Mouse (Mus musculus) liver, embryonic 16.5 days (tissue): ENCODE results near the gene Gm8369. TPM values are rescaled to one million over a fixed set of nuclear protein-coding genes. Genes with fewer than 3 reads are reported as not detected.
"Not testable (repeated sequence)": the region's sequence is repeated elsewhere in the genome, so short reads cannot be mapped to it uniquely, and the experiment has no call there.

Source experiments
- ATAC-seq: fragments of 200-750 bp; cut with Nextera tagmentation; 2 replicates; pipeline ENCODE4 v1.8.0; 2017; ENCODE audit warnings: low read depth, mild to moderate bottlenecking, moderate number of reproducible peaks, moderate library complexity
- H3K27ac ChIP-seq: fragments of 300-500 bp; sonication (generic); 2 replicates; pipeline ENCODE4 v1.5.1; 2014; ENCODE audit warnings: mild to moderate bottlenecking, low read length
- H3K27me3 ChIP-seq: fragments of 300-500 bp; sonication (generic); 2 replicates; pipeline ENCODE4 v1.6.1; 2014; ENCODE audit warnings: low read depth, low read length, mixed read lengths; ENCODE audit not compliant: control insufficient read depth, insufficient read depth
- H3K36me3 ChIP-seq: fragments of 300-500 bp; sonication (generic); 2 replicates; pipeline ENCODE4 v1.6.1; 2014; ENCODE audit warnings: mild to moderate bottlenecking; ENCODE audit not compliant: control insufficient read depth, insufficient read depth
- H3K4me1 ChIP-seq: fragments of 300-500 bp; sonication (generic); 2 replicates; pipeline ENCODE4 v1.6.1; 2014; ENCODE audit warnings: low read depth, low read length, mixed read lengths; ENCODE audit not compliant: control insufficient read depth
- H3K4me2 ChIP-seq: fragments of 300-500 bp; sonication (generic); 2 replicates; pipeline ENCODE4 v1.6.1; 2014; ENCODE audit warnings: low read depth, low read length, mixed read lengths
- H3K4me3 ChIP-seq: fragments of 300-500 bp; sonication (generic); 2 replicates; pipeline ENCODE4 v1.5.1; 2014; ENCODE audit warnings: low read depth, mild to moderate bottlenecking, low read length
- H3K9ac ChIP-seq: fragments of 300-500 bp; sonication (generic); 2 replicates; pipeline ENCODE4 v1.6.1; 2014; ENCODE audit warnings: low read depth, low read length
- H3K9me3 ChIP-seq: fragments of 300-500 bp; sonication (generic); replicated peaks from 2 replicates; pipeline ENCODE4 v1.6.1; 2016; ENCODE audit warnings: low read length; ENCODE audit not compliant: control insufficient read depth
- polyA plus RNA-seq: library from polyadenylated mRNA; unstranded; fragments of >200 nt; fragmentation: Nextera tagmentation; extraction: Ambion mirVana; gene quantifications from 2 replicates; pipeline ENCODE4 v1.2.1, GENCODE M21; 2015

Gm8369 gene
- polyA plus RNA-seq, 1 experiment from 2014 or later = 0.40 TPM

DNA sequence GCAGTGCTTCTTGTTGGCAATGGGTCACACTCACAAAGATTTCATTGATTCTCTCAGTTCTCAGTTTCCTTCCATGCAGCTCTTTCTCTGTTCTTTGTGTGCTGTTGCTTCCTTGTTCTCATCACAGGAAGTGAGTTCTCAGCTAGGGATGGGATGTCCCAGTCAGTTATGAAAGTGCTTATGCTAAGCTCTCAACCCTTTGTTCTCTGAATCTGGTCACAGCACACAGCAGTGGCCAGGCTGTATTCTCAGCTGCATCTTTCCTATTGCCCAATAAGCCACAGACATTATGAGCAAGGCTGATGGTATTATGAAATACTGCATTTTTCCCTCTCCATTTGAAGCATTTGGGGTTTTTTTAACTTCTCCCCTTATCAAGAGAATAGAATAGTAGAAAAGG, 73.8 kb downstream of the Gm8369 start:
- not testable (repeated sequence) for H3K36me3 ChIP-seq, H3K27me3 ChIP-seq, ATAC-seq, H3K9me3 ChIP-seq, H3K4me1 ChIP-seq, H3K4me3 ChIP-seq, H3K4me2 ChIP-seq, H3K9ac ChIP-seq, H3K27ac ChIP-seq

Other genes with a start within 250 kb of the Gm8369 start
- 0.07 and 0.11 TPM in 2 replicates for gene Ms4a1, start 219.7 kb upstream of the Gm8369 start, polyA plus RNA-seq
- gene Ms4a5, start 202.1 kb upstream of the Gm8369 start, polyA plus RNA-seq = not detected in 2 replicates
- not detected in 2 replicates for gene Ms4a14, start 171.5 kb upstream of the Gm8369 start, polyA plus RNA-seq
- 1.1 and 1.5 TPM in 2 replicates for gene Ms4a7, start 149.8 kb upstream of the Gm8369 start, polyA plus RNA-seq
- 0.91 and 1.6 TPM in 2 replicates for gene Ms4a4a, start 110.4 kb upstream of the Gm8369 start, polyA plus RNA-seq
- 1.4 and 1.7 TPM in 2 replicates for gene Ms4a4c, start 81.2 kb upstream of the Gm8369 start, polyA plus RNA-seq
- 0.53 and 0.80 TPM in 2 replicates for gene Ms4a4b, start 42.4 kb upstream of the Gm8369 start, polyA plus RNA-seq
- 8.0 and 8.8 TPM in 2 replicates for gene Ms4a6c, start 16.6 kb upstream of the Gm8369 start, polyA plus RNA-seq
- gene Ms4a6b, start 30.6 kb downstream of the Gm8369 start, polyA plus RNA-seq = 2.5 and 3.4 TPM in 2 replicates
- 0.23 and 0.28 TPM in 2 replicates for gene Ms4a4d, start 50.9 kb downstream of the Gm8369 start, polyA plus RNA-seq
- 4.9 TPM in 2 replicates for gene Ms4a6d, start 118.9 kb downstream of the Gm8369 start, polyA plus RNA-seq
- gene Ms4a2, start 137.8 kb downstream of the Gm8369 start, polyA plus RNA-seq = 0.74 and 1.1 TPM in 2 replicates
- 29.8 and 33.2 TPM in 2 replicates for gene Ms4a3, start 154.9 kb downstream of the Gm8369 start, polyA plus RNA-seq
- 0.13 and 0.26 TPM in 2 replicates for gene Oosp2, start 174.6 kb downstream of the Gm8369 start, polyA plus RNA-seq
- 0.09 TPM in 1 of 2 replicates, not detected in the other for gene Oosp1, start 205.2 kb downstream of the Gm8369 start, polyA plus RNA-seq
- not detected in 2 replicates for gene Oosp3, start 211.1 kb downstream of the Gm8369 start, polyA plus RNA-seq